Mouse (Mus musculus): Measurements from ENCODE around the gene Fam173b. TPM values are rescaled to one million over a fixed set of nuclear protein-coding genes. Genes with fewer than 3 reads are reported as not detected.

The Fam173b gene
- polyA plus RNA-seq, 1 experiment = 37.8 TPM

- Histone ChIP-seq H3K79me2 (ENCODE audit: control insufficient read depth, insufficient read depth) (peaks cover 68% of the 10 kb centered on the region), H3K4me2 (ENCODE audit: low read depth) (peak overlapping the region; percentile 97), H3K4me3 (peak overlapping the region; percentile 95), H3K27me3 (ENCODE audit: control insufficient read depth, insufficient read depth, insufficient read length) (no peaks in the 10 kb centered on the region), H3ac (ENCODE audit: control insufficient read depth, insufficient read length) (no peak overlapping the region), H3K36me3 (ENCODE audit: control insufficient read depth, insufficient read depth) (peaks cover 33% of the 10 kb centered on the region)
- TF ChIP-seq POLR2A (IDR thresholded peaks at IDR 0.05; ENCODE audit: insufficient read length, low read depth) = no peak
- no peak for TF ChIP-seq MYOG (IDR thresholded peaks at IDR 0.05; ENCODE audit: control insufficient read depth in 1 of 3, insufficient read depth in 1 of 3, insufficient read length in 2 of 3, low read depth in 2 of 3)
- TF ChIP-seq E2F4 (IDR thresholded peaks at IDR 0.05; ENCODE audit: insufficient read depth) = no peak
- TF ChIP-seq POLR2AphosphoS2 (IDR thresholded peaks at IDR 0.05; ENCODE audit: insufficient read length, low read depth) = no peak
- TF ChIP-seq CEBPB (IDR thresholded peaks at IDR 0.05; ENCODE audit: insufficient read depth, poor library complexity, severe bottlenecking) = no peak
- no peak for TF ChIP-seq MYOD1 (IDR thresholded peaks at IDR 0.05; ENCODE audit: control insufficient read depth in 1 of 3, insufficient read length in 2 of 3, low read depth in 2 of 3)
- TF ChIP-seq TCF3 (IDR thresholded peaks at IDR 0.05; ENCODE audit: insufficient read length, low read depth) = no peak
- TF ChIP-seq MAX (IDR thresholded peaks at IDR 0.05; ENCODE audit: low read depth) = no peak
- TF ChIP-seq USF1 (IDR thresholded peaks at IDR 0.05; ENCODE audit: low read depth) = no peak
- no peak for TF ChIP-seq TCF12 (IDR thresholded peaks at IDR 0.05; ENCODE audit: insufficient read depth, poor library complexity, severe bottlenecking)
- no peak for TF ChIP-seq SRF (IDR thresholded peaks at IDR 0.05; ENCODE audit: control insufficient read depth, insufficient read length, low read depth)
- no peak for TF ChIP-seq REST (IDR thresholded peaks at IDR 0.05; ENCODE audit: insufficient read depth, insufficient read length)
Observed at GRCm38 (mm10) chr15:31599834-31600233, 1.8 kb upstream of the Fam173b start.

GRCm38 (mm10) chr15:31601279-31601645, 390 bp upstream of the Fam173b start:
- Histone ChIP-seq H3K79me2 (ENCODE audit: control insufficient read depth, insufficient read depth) (peaks cover 59% of the 10 kb centered on the region), H3K4me2 (ENCODE audit: low read depth) (peak overlapping the region; percentile 97), H3ac (ENCODE audit: control insufficient read depth, insufficient read length) (peak overlapping the region; percentile 93), H3K27me3 (ENCODE audit: control insufficient read depth, insufficient read depth, insufficient read length) (no peaks in the 10 kb centered on the region), H3K36me3 (ENCODE audit: control insufficient read depth, insufficient read depth) (peaks cover 19% of the 10 kb centered on the region), H3K4me3 (peak overlapping the region; percentile 95)
- no peak for TF ChIP-seq E2F4 (IDR thresholded peaks at IDR 0.05; ENCODE audit: insufficient read depth)
- TF ChIP-seq POLR2AphosphoS2 (IDR thresholded peaks at IDR 0.05; ENCODE audit: insufficient read length, low read depth) = no peak
- peak in 1 of 3 experiments; percentile 1 for TF ChIP-seq MYOG (IDR thresholded peaks at IDR 0.05; ENCODE audit: control insufficient read depth in 1 of 3, insufficient read depth in 1 of 3, insufficient read length in 2 of 3, low read depth in 2 of 3)
- TF ChIP-seq TCF3 (IDR thresholded peaks at IDR 0.05; ENCODE audit: insufficient read length, low read depth) = no peak
- TF ChIP-seq MAX (IDR thresholded peaks at IDR 0.05; ENCODE audit: low read depth) = no peak
- no peak for TF ChIP-seq TCF12 (IDR thresholded peaks at IDR 0.05; ENCODE audit: insufficient read depth, poor library complexity, severe bottlenecking)
- peak in 1 of 3 experiments; percentile 37 for TF ChIP-seq MYOD1 (IDR thresholded peaks at IDR 0.05; ENCODE audit: control insufficient read depth in 1 of 3, insufficient read length in 2 of 3, low read depth in 2 of 3)

GRCm38 (mm10) chr15:31602426-31602825, 774 bp downstream of the Fam173b start:
- H3K27me3 ChIP-seq (ENCODE audit: control insufficient read depth, insufficient read depth, insufficient read length) = no peaks in the 10 kb centered on the region
- TF ChIP-seq REST (IDR thresholded peaks at IDR 0.05; ENCODE audit: insufficient read depth, insufficient read length) (no peak), MYOD1 (IDR thresholded peaks at IDR 0.05; ENCODE audit: control insufficient read depth in 1 of 3, insufficient read length in 2 of 3, low read depth in 2 of 3) (no peak)
- H3K36me3 ChIP-seq (ENCODE audit: control insufficient read depth, insufficient read depth) = peaks cover 7% of the 10 kb centered on the region
- peak overlapping the region; percentile 91 for H3K4me2 ChIP-seq (ENCODE audit: low read depth)
- peaks cover 48% of the 10 kb centered on the region for H3K79me2 ChIP-seq (ENCODE audit: control insufficient read depth, insufficient read depth)
- H3K4me3 ChIP-seq = peak overlapping the region; percentile 95
- H3ac ChIP-seq (ENCODE audit: control insufficient read depth, insufficient read length) = peak overlapping the region; percentile 93

- no peak overlapping the region for H3ac ChIP-seq (ENCODE audit: control insufficient read depth, insufficient read length)
- H3K4me3 ChIP-seq = peak overlapping the region; percentile 95
- H3K27me3 ChIP-seq (ENCODE audit: control insufficient read depth, insufficient read depth, insufficient read length) = no peaks in the 10 kb centered on the region
- H3K4me2 ChIP-seq (ENCODE audit: low read depth) = peak overlapping the region; percentile 91
- H3K36me3 ChIP-seq (ENCODE audit: control insufficient read depth, insufficient read depth) = peaks cover under 1% of the 10 kb centered on the region
- H3K79me2 ChIP-seq (ENCODE audit: control insufficient read depth, insufficient read depth) = peaks cover 41% of the 10 kb centered on the region
- TF ChIP-seq SRF (IDR thresholded peaks at IDR 0.05; ENCODE audit: control insufficient read depth, insufficient read length, low read depth) (no peak), TCF12 (IDR thresholded peaks at IDR 0.05; ENCODE audit: insufficient read depth, poor library complexity, severe bottlenecking) (no peak), POLR2A (IDR thresholded peaks at IDR 0.05; ENCODE audit: insufficient read length, low read depth) (no peak), REST (IDR thresholded peaks at IDR 0.05; ENCODE audit: insufficient read depth, insufficient read length) (no peak), TCF3 (IDR thresholded peaks at IDR 0.05; ENCODE audit: insufficient read length, low read depth) (no peak), CEBPB (IDR thresholded peaks at IDR 0.05; ENCODE audit: insufficient read depth, poor library complexity, severe bottlenecking) (no peak), MAX (IDR thresholded peaks at IDR 0.05; ENCODE audit: low read depth) (no peak), USF1 (IDR thresholded peaks at IDR 0.05; ENCODE audit: low read depth) (no peak), MYOD1 (IDR thresholded peaks at IDR 0.05; ENCODE audit: control insufficient read depth in 1 of 3, insufficient read length in 2 of 3, low read depth in 2 of 3) (no peak), POLR2AphosphoS2 (IDR thresholded peaks at IDR 0.05; ENCODE audit: insufficient read length, low read depth) (no peak), E2F4 (IDR thresholded peaks at IDR 0.05; ENCODE audit: insufficient read depth) (no peak), MYOG (IDR thresholded peaks at IDR 0.05; ENCODE audit: control insufficient read depth in 1 of 3, insufficient read depth in 1 of 3, insufficient read length in 2 of 3, low read depth in 2 of 3) (no peak)
Observed at GRCm38 (mm10) chr15:31603113-31603512, 1.5 kb downstream of the Fam173b start.

- TF ChIP-seq E2F4 (IDR thresholded peaks at IDR 0.05; ENCODE audit: insufficient read depth) = no peak
- no peaks in the 10 kb centered on the region for H3K27me3 ChIP-seq (ENCODE audit: control insufficient read depth, insufficient read depth, insufficient read length)
- peaks cover 9% of the 10 kb centered on the region for H3K36me3 ChIP-seq (ENCODE audit: control insufficient read depth, insufficient read depth)
- no peak overlapping the region for H3K4me2 ChIP-seq (ENCODE audit: low read depth)
- peaks cover 6% of the 10 kb centered on the region for H3K79me2 ChIP-seq (ENCODE audit: control insufficient read depth, insufficient read depth)
- H3K4me3 ChIP-seq = no peak overlapping the region
- H3ac ChIP-seq (ENCODE audit: control insufficient read depth, insufficient read length) = no peak overlapping the region
Observed at GRCm38 (mm10) chr15:31606821-31607220, 5.2 kb downstream of the Fam173b start.
